Mouse (Mus musculus) embryonic fibroblast, embryonic 13.5 days (primary cell): ENCODE data around the gene Snapc4.

ENCODE experiments used
- CTCF ChIP-seq: IDR thresholded peaks from 2 replicates; pipeline ENCODE4 v1.5.1; 2011; ENCODE audit warnings: mild to moderate bottlenecking, control low read depth, low read length, moderate library complexity, borderline replicate concordance; ENCODE audit not compliant: insufficient read depth
- POLR2A ChIP-seq: IDR thresholded peaks from 2 replicates; pipeline ENCODE4 v1.6.1; 2011; ENCODE audit warnings: low read depth, mild to moderate bottlenecking, control low read depth, low read length, moderate library complexity

- no peak for TF ChIP-seq CTCF
- TF ChIP-seq POLR2A, result no peak
These were observed 37.6 kb downstream of the Snapc4 start for GRCm38 (mm10) chr2:26342609-26343490.
